Mouse (Mus musculus): Measurements from ENCODE around the gene Slc25a48.

Gene Slc25a48

GRCm38 (mm10) chr13:56513595-56513994, 75.4 kb downstream of the Slc25a48 start:
- no peak for DNase-seq (ENCODE audit: low spot score)

GRCm38 (mm10) chr13:56516311-56516710, 78.2 kb downstream of the Slc25a48 start:
- DNase-seq (ENCODE audit: low spot score) = no peak

GRCm38 (mm10) chr13:56516816-56517215, 78.7 kb downstream of the Slc25a48 start:
- DNase-seq (ENCODE audit: low spot score) = no peak

- DNase-seq (ENCODE audit: low spot score) = peak; percentile 74
Observed at GRCm38 (mm10) chr13:56522081-56522820, 84.1 kb downstream of the Slc25a48 start, which contains the start of gene Fbxl21. Fbxl21 (plus strand) TSS chr13:56522472.

- DNase-seq (ENCODE audit: low spot score) = no peak
Observed at GRCm38 (mm10) chr13:56522821-56523167, 84.6 kb downstream of the Slc25a48 start.
